Mouse (Mus musculus): ENCODE results near the gene Nop58.
"Not testable (repeated sequence)": the region's sequence is repeated elsewhere in the genome, so short reads cannot be mapped to it uniquely, and the experiment has no call there.

Nop58 gene

GRCm38 (mm10) chr1:59684819-59685755, at the start of gene Nop58:
TSS of gene Nop58 (plus strand) at chr1:59684971.
- DNase-seq (ENCODE audit: low read depth, low spot score): peak; percentile 99

DNA sequence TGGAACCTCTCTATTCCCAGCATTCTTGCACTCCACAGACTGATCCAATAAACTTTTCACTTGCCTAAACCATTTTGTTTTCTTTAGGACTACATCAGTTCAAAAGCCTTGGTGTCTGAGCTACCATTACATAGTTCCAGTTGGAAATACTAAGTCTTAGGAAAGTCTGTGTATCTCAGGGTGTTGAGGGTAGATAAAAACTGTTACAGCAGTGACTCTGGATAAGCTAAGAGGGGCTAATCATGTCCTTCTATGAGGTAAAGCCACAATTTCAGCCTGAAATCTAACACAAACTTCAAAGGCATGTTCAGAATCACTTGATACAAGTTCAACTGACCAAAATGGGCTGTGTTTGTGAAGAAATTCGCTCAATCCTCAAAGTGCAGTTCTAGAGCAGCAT, 48.4 kb upstream of the Nop58 start:
- no peak for DNase-seq (ENCODE audit: low read depth, low spot score)

GRCm38 (mm10) chr1:59638371-59638770, 46.4 kb upstream of the Nop58 start:
- DNase-seq (ENCODE audit: low read depth, low spot score): peak; percentile 78

DNA sequence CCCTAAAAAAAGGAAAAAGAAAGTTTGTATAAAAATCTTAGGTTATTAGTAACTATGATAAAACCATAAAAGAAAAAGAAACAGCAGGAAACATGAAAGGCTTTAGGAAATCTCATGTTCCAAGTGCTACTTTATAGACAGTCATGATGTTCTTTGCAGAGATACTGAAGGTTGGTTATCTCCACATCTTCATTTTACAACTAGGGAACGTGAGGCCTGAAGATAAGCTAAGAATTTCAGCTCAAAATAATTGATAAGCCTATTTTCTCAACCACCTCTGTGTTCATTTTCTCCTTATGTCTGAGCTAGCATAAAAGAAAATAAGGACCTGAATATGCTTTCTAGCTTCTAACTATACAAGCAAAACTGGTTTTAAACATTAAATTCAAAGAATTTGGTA, 42.3 kb upstream of the Nop58 start:
- no peak for DNase-seq (ENCODE audit: low read depth, low spot score)

DNA sequence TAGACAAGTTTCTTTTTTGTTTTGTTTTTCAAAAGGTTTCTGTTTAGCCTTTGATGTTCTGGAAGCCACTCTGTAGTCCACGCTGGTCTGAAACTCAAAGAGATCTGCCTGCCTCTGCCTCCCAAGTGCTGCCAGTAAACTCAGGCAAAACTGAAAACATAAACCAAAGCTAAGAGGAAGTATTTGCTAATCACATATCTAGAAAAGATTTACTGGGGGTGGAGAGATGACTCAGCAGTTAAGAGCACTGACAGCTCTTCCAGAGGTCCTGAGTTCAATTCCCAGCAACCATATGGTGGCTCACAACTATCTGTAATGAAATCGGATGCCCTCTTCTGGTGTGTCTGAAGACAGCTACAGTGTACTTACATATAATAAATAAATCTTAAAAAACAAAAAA, 38.3 kb upstream of the Nop58 start:
- DNase-seq (ENCODE audit: low read depth, low spot score): not testable (repeated sequence)

DNA sequence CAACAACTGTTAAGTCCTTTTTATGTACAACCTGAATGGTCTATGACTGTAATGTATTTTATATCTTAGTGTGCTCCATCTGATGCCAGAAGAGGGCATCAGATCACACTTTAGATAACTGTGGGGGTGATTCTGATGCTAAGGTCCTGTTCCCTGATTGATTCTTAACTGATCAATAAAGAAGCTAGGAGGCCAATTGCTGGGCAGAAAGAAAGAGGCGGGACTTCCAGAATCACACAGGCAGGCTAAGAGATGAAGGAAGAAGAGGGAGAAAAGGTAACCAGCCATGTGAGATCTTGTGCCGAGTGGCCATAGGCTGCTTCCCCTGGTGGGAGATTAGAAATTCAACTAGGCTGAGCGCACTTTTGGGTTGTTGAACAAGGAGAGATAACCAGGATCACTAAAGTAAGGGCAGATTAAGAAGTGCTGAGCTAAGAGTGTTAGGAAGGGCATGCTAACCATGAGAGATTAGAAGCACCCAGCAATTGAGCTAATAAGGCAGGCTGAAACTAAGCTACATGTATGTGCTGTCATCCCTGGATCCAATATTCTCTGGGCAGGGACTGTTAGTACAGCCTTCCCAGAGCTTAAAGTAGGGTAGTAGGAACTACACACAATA, 33.5 kb upstream of the Nop58 start:
- DNase-seq (ENCODE audit: low read depth, low spot score): peak; percentile 39

- DNase-seq (ENCODE audit: low read depth, low spot score): no peak
Observed at GRCm38 (mm10) chr1:59653243-59653911, 31.4 kb upstream of the Nop58 start.

GRCm38 (mm10) chr1:59656244-59657171, 28.3 kb upstream of the Nop58 start:
- no peak for DNase-seq (ENCODE audit: low read depth, low spot score)

DNA sequence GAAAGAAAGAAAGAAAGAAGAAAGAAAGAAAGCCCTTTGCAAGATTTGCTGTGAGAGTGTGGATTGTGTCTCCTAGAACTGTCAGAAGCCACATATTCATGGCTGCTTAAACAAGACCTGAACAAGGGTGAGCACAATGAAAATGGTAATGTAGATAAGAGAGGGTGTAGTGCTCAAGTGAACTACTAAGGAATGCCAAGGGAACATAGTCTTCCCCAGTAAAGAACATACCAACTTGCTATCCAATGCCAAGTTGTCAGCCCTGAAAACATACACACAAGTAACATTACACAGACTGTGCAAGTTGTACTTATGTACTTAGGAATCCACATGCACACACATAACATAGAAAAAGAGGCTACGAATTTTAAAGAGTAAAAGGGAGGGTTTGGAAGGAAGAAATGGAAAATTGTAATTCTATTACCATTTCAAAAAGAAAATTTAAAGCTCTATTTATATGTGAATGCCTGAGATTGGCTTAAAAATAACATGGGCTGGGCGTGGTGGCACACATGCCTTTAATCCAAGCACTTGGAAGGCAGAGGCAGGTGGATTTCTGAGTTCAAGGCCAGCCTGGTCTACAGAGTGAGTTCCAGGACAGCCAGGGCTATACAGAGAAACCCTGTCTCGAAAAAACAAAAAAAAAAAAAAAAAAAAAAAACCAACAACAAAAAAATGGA, 21.2 kb upstream of the Nop58 start:
- peak; percentile 83 for DNase-seq (ENCODE audit: low read depth, low spot score)

GRCm38 (mm10) chr1:59668871-59669270, 15.9 kb upstream of the Nop58 start:
- DNase-seq (ENCODE audit: low read depth, low spot score): peak; percentile 53

GRCm38 (mm10) chr1:59669962-59670630, 14.7 kb upstream of the Nop58 start:
- DNase-seq (ENCODE audit: low read depth, low spot score): peak; percentile 46

- peak; percentile 96 for DNase-seq (ENCODE audit: low read depth, low spot score)
Observed at GRCm38 (mm10) chr1:59670641-59671168, 14.1 kb upstream of the Nop58 start, which contains the start of gene Sumo1. TSS of gene Sumo1 (minus strand) at chr1:59670834.

- DNase-seq (ENCODE audit: low read depth, low spot score): no peak
Observed at GRCm38 (mm10) chr1:59673661-59674060, 11.1 kb upstream of the Nop58 start.

- DNase-seq (ENCODE audit: low read depth, low spot score): peak; percentile 54
Observed at GRCm38 (mm10) chr1:59683926-59684818, 599 bp upstream of the Nop58 start.

DNA sequence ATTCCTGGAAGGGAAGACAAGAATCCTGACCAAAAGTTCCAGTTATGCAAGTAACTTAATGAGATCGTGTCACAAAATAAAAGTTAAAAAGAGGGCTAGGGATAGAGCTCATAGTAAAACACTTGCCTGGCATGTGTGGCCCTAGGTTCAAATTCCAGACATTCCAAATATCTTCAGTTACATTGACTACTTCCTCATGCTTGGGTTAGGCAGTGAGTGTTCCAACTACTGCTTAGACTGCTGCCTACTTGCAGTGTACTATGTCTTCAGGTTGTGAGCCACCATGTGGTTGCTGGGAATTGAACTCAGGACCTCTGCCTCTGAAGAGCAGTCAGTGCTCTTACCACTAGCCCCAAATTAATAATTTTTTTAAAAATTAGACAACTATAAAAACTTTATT, 2.7 kb downstream of the Nop58 start:
- DNase-seq (ENCODE audit: low read depth, low spot score): peak; percentile 68

- no peak for DNase-seq (ENCODE audit: low read depth, low spot score)
Observed at GRCm38 (mm10) chr1:59690467-59690866, 5.7 kb downstream of the Nop58 start.

DNA sequence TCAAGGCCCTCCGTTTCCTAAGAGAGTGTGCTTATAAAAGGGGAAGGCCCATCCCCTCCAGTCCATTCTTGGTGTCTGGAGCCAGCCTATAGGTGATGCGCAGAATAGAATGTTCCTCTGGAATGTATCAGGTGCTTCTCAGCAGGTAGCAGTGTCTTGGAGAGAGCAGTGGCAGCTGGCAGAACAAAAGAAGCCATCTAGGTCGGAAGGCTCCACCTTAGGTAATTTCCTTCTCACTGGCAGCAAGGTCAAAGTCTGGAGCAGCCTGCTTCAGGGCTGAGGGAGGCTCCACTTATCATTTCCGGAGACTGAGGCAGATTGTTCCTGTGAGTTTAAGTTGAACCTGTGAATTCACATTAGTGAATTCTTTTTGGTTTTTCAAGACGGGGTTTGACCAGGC, 13.0 kb downstream of the Nop58 start:
- DNase-seq (ENCODE audit: low read depth, low spot score): peak; percentile 99

- peak; percentile 57 for DNase-seq (ENCODE audit: low read depth, low spot score)
Observed at GRCm38 (mm10) chr1:59698207-59698606, 13.4 kb downstream of the Nop58 start.

GRCm38 (mm10) chr1:59701766-59702165, 17.0 kb downstream of the Nop58 start:
- no peak for DNase-seq (ENCODE audit: low read depth, low spot score)
